Mouse (Mus musculus) kidney, embryonic 14.5 days (tissue): ENCODE results near the gene Trib2. TPM values are rescaled to one million over a fixed set of nuclear protein-coding genes. Genes with fewer than 3 reads are reported as not detected.

Source experiments
- ATAC-seq: fragments of 200-750 bp; cut with Nextera tagmentation; 2 replicates; pipeline ENCODE4 v1.8.0; 2017; ENCODE audit warnings: moderate number of reproducible peaks, mild to moderate bottlenecking, moderate TSS enrichment, moderate library complexity; ENCODE audit not compliant: low FRiP score, low TSS enrichment
- H3K27ac ChIP-seq: fragments of 300-500 bp; sonication (generic); 2 replicates; pipeline ENCODE4 v1.5.1; 2014; ENCODE audit warnings: low read depth, mild to moderate bottlenecking, low read length, moderate library complexity, mixed read lengths
- H3K27me3 ChIP-seq: fragments of 300-500 bp; sonication (generic); 2 replicates; pipeline ENCODE4 v1.6.1; 2014; ENCODE audit warnings: mild to moderate bottlenecking, low read length; ENCODE audit not compliant: control insufficient read depth, insufficient read depth
- H3K36me3 ChIP-seq: fragments of 300-500 bp; sonication (generic); 2 replicates; pipeline ENCODE4 v1.6.1; 2014; ENCODE audit warnings: low read length, mixed read lengths; ENCODE audit not compliant: control insufficient read depth, insufficient read depth
- H3K4me1 ChIP-seq: fragments of 300-500 bp; sonication (generic); 2 replicates; pipeline ENCODE4 v1.6.1; 2014; ENCODE audit warnings: low read length, mixed read lengths; ENCODE audit not compliant: control insufficient read depth, insufficient read depth
- H3K4me2 ChIP-seq: fragments of 300-500 bp; sonication (generic); replicated peaks from 2 replicates; pipeline ENCODE4 v1.6.1; 2014; ENCODE audit warnings: low read depth, mild to moderate bottlenecking, low read length
- H3K4me3 ChIP-seq: fragments of 300-500 bp; sonication (generic); 2 replicates; pipeline ENCODE4 v1.5.1; 2014; ENCODE audit warnings: mild to moderate bottlenecking, low read length
- H3K9ac ChIP-seq: fragments of 300-500 bp; sonication (generic); 2 replicates; pipeline ENCODE4 v1.6.1; 2014; ENCODE audit warnings: low read depth, mild to moderate bottlenecking, low read length, moderate library complexity
- H3K9me3 ChIP-seq: fragments of 300-500 bp; sonication (generic); 2 replicates; pipeline ENCODE4 v1.6.1; 2016; ENCODE audit warnings: low read length; ENCODE audit not compliant: control insufficient read depth
- whole genome bisulfite sequencing: fragments of 180-500 bp; shearing (Covaris S2); extraction: QIAGEN DNeasy Blood & Tissue Kit; methylation state at CpG from one replicate; pipeline ENCODE4 v1.1.7; 2014; 5-methylcytosine and 5-hydroxymethylcytosine counted together
- polyA plus RNA-seq: library from polyadenylated mRNA; unstranded; fragments of >200 nt; fragmentation: Nextera tagmentation; extraction: Ambion mirVana; gene quantifications from 2 replicates; pipeline ENCODE4 v1.2.1, GENCODE M21; 2014

Trib2 gene
- polyA plus RNA-seq, 1 experiment from 2014 or later = 58.7 TPM

GRCm38 (mm10) chr12:15840864-15841557 is 24.3 kb upstream of the Trib2 start:
- no peaks in the 10 kb centered on the region for H3K9me3 ChIP-seq
- H3K27ac ChIP-seq = no peak overlapping the region
- whole genome bisulfite sequencing = 84% methylated on average over 12 of the region's 12 CpGs
- ATAC-seq = no peak
- no peak overlapping the region for H3K9ac ChIP-seq
- H3K4me1 ChIP-seq = no peaks in the 10 kb centered on the region
- no peak overlapping the region for H3K4me3 ChIP-seq
- H3K27me3 ChIP-seq = no peaks in the 10 kb centered on the region
- no peaks in the 10 kb centered on the region for H3K36me3 ChIP-seq
- H3K4me2 ChIP-seq = no peak overlapping the region

- Histone ChIP-seq H3K4me1 (no peaks in the 10 kb centered on the region), H3K27me3 (no peaks in the 10 kb centered on the region), H3K9me3 (no peaks in the 10 kb centered on the region), H3K27ac (no peak overlapping the region), H3K36me3 (no peaks in the 10 kb centered on the region), H3K4me2 (no peak overlapping the region), H3K9ac (no peak overlapping the region), H3K4me3 (no peak overlapping the region)
- ATAC-seq = no peak
- 88% methylated on average over 2 of the region's 2 CpGs for WGBS
These were observed 21.5 kb upstream of the Trib2 start for GRCm38 (mm10) chr12:15838201-15838600.

- Histone ChIP-seq H3K4me1 (no peaks in the 10 kb centered on the region), H3K9me3 (no peaks in the 10 kb centered on the region), H3K4me3 (no peak overlapping the region), H3K9ac (no peak overlapping the region), H3K27me3 (no peaks in the 10 kb centered on the region), H3K27ac (no peak overlapping the region), H3K36me3 (no peaks in the 10 kb centered on the region), H3K4me2 (no peak overlapping the region)
- 93% methylated on average over 4 of the region's 4 CpGs for WGBS
- no peak for ATAC-seq
These were observed 20.8 kb upstream of the Trib2 start for GRCm38 (mm10) chr12:15837566-15837965.

GRCm38 (mm10) chr12:15832674-15833052 is 15.9 kb upstream of the Trib2 start:
- no peaks in the 10 kb centered on the region for H3K9me3 ChIP-seq
- no peak overlapping the region for H3K4me3 ChIP-seq
- H3K27ac ChIP-seq = no peak overlapping the region
- 87% methylated on average over 7 of the region's 7 CpGs for WGBS
- ATAC-seq = no peak
- H3K36me3 ChIP-seq = no peaks in the 10 kb centered on the region
- no peak overlapping the region for H3K9ac ChIP-seq
- H3K27me3 ChIP-seq = no peaks in the 10 kb centered on the region
- H3K4me2 ChIP-seq = no peak overlapping the region
- no peaks in the 10 kb centered on the region for H3K4me1 ChIP-seq

- no peak overlapping the region for H3K4me2 ChIP-seq
- no peaks in the 10 kb centered on the region for H3K9me3 ChIP-seq
- H3K27ac ChIP-seq = no peak overlapping the region
- no peaks in the 10 kb centered on the region for H3K27me3 ChIP-seq
- no peaks in the 10 kb centered on the region for H3K4me1 ChIP-seq
- no peak overlapping the region for H3K9ac ChIP-seq
- ATAC-seq = no peak
- no peak overlapping the region for H3K4me3 ChIP-seq
- 94% methylated on average over 3 of the region's 3 CpGs for WGBS
- H3K36me3 ChIP-seq = no peaks in the 10 kb centered on the region
These were observed 15.4 kb upstream of the Trib2 start for GRCm38 (mm10) chr12:15831941-15832673.

- Histone ChIP-seq H3K9me3 (no peaks in the 10 kb centered on the region), H3K27me3 (no peaks in the 10 kb centered on the region), H3K9ac (no peak overlapping the region), H3K4me1 (no peaks in the 10 kb centered on the region), H3K4me3 (no peak overlapping the region), H3K27ac (no peak overlapping the region), H3K36me3 (no peaks in the 10 kb centered on the region), H3K4me2 (no peak overlapping the region)
- no peak for ATAC-seq
- WGBS = 82% methylated on average over 3 of the region's 3 CpGs
These were observed 14.0 kb upstream of the Trib2 start for GRCm38 (mm10) chr12:15830750-15831149.

- H3K27ac ChIP-seq = no peak overlapping the region
- no peak overlapping the region for H3K9ac ChIP-seq
- no peak overlapping the region for H3K4me3 ChIP-seq
- H3K27me3 ChIP-seq = no peaks in the 10 kb centered on the region
- 55% methylated on average over 2 of the region's 2 CpGs for WGBS
- ATAC-seq = no peak
- H3K4me1 ChIP-seq = no peaks in the 10 kb centered on the region
- H3K36me3 ChIP-seq = no peaks in the 10 kb centered on the region
- H3K4me2 ChIP-seq = no peak overlapping the region
- H3K9me3 ChIP-seq = no peaks in the 10 kb centered on the region
These were observed 12.2 kb upstream of the Trib2 start for GRCm38 (mm10) chr12:15828815-15829398.

GRCm38 (mm10) chr12:15821019-15821418 is 4.3 kb upstream of the Trib2 start:
- ATAC-seq = no peak
- Histone ChIP-seq H3K9me3 (no peaks in the 10 kb centered on the region), H3K27me3 (no peaks in the 10 kb centered on the region), H3K9ac (no peak overlapping the region), H3K27ac (no peak overlapping the region), H3K36me3 (no peaks in the 10 kb centered on the region), H3K4me2 (no peak overlapping the region), H3K4me1 (no peaks in the 10 kb centered on the region), H3K4me3 (no peak overlapping the region)

GRCm38 (mm10) chr12:15817365-15817764 is 643 bp upstream of the Trib2 start:
- Histone ChIP-seq H3K27ac (peak overlapping the region; percentile 80), H3K4me3 (peak overlapping the region; percentile 83), H3K27me3 (no peaks in the 10 kb centered on the region), H3K4me1 (no peaks in the 10 kb centered on the region), H3K9ac (peak overlapping the region; percentile 96), H3K9me3 (no peaks in the 10 kb centered on the region), H3K36me3 (no peaks in the 10 kb centered on the region), H3K4me2 (peak overlapping the region; percentile 66)
- no peak for ATAC-seq
- whole genome bisulfite sequencing = 12% methylated on average over 4 of the region's 4 CpGs
